29 mouse cellular contexts compared by ENCODE assay signal in the genomic region with DNA sequence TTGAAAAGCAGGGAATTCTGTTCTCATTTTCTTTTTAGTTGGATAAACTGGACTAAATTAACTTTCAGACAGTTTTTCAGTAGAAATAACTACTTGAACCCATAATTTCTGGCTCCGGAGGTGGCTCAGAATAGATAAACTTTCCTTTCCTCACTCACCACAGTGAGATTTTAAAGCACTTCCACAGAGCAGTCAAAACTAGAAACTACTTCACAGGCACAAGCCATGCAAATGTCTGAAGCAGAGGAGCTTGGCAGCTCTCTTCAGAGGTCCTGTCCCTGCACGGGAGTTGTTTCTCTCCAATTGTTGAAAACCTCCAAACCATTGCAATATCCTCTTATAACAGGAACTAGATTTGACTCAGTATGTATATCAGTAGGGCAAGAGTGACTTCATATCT.
"Had no signal": no experiment of that assay in that cellular context is flagged by ENCODE, and none has a peak within 500 bp of the region (broad histone marks: within the 10 kb centered on the region; RNA-seq: fewer than 3 reads in every experiment).

No protein-coding gene starts in this region.

- H3K9ac ChIP-seq: embryonic facial prominence, embryonic 12.5 days; embryonic facial prominence, embryonic 13.5 days; embryonic facial prominence, embryonic 15.5 days; forebrain, embryonic 12.5 days; forebrain, embryonic 13.5 days; forebrain, embryonic 15.5 days; forebrain, postnatal 0 days had no signal

- ATAC-seq: forebrain, embryonic 13.5 days; forebrain, embryonic 14.5 days; forebrain, embryonic 15.5 days; forebrain, embryonic 16.5 days; forebrain, postnatal 0 days had no signal

- H3K4me3 ChIP-seq: embryonic facial prominence, embryonic 10.5 days; embryonic facial prominence, embryonic 12.5 days; embryonic facial prominence, embryonic 13.5 days; embryonic facial prominence, embryonic 15.5 days; erythroblast, embryonic 14.5 days; forebrain, embryonic 10.5 days; forebrain, embryonic 12.5 days; forebrain, embryonic 13.5 days; forebrain, embryonic 15.5 days; gastrocnemius, adult 2 months; heart, adult 2 months; heart, embryonic 10.5 days had no signal

- H3K27ac ChIP-seq: embryonic facial prominence, embryonic 10.5 days; embryonic facial prominence, embryonic 12.5 days; embryonic facial prominence, embryonic 13.5 days; embryonic facial prominence, embryonic 15.5 days; forebrain, embryonic 10.5 days; forebrain, embryonic 12.5 days; forebrain, embryonic 13.5 days; forebrain, embryonic 15.5 days; gastrocnemius, adult 2 months; heart, adult 2 months; heart, embryonic 10.5 days had no signal

- H3K9me3 ChIP-seq: embryonic facial prominence, embryonic 10.5 days; embryonic facial prominence, embryonic 12.5 days; embryonic facial prominence, embryonic 13.5 days; embryonic facial prominence, embryonic 15.5 days; forebrain, embryonic 10.5 days; forebrain, embryonic 12.5 days; forebrain, embryonic 13.5 days; forebrain, embryonic 15.5 days; heart, embryonic 10.5 days had no signal

- DNase-seq: cerebellum, adult 8-10 months; cerebellum, adult 9-10 months; cerebellum, adult 9-11 months; cerebellum, postnatal 10 days; cerebellum, postnatal 14 days; cerebellum, postnatal 25 days; cerebellum, postnatal 36 days; embryo, embryonic 11 days; forebrain, postnatal 0 days; gastrocnemius, adult 2 months; gastrocnemius, postnatal 10 days; gastrocnemius, postnatal 14 days; gastrocnemius, postnatal 25 days; gastrocnemius, postnatal 36 days; heart, adult 11 months; heart, adult 18-20 months; heart, adult 2 months had no signal

- H3K4me2 ChIP-seq: embryonic facial prominence, embryonic 12.5 days; embryonic facial prominence, embryonic 13.5 days; embryonic facial prominence, embryonic 15.5 days; forebrain, embryonic 12.5 days; forebrain, embryonic 13.5 days; forebrain, embryonic 15.5 days had no signal

- H3K4me1 ChIP-seq: embryonic facial prominence, embryonic 10.5 days; embryonic facial prominence, embryonic 12.5 days; embryonic facial prominence, embryonic 13.5 days; embryonic facial prominence, embryonic 15.5 days; forebrain, embryonic 10.5 days; forebrain, embryonic 12.5 days; forebrain, embryonic 13.5 days; forebrain, embryonic 15.5 days; heart, embryonic 10.5 days had no signal

- H3K27me3 ChIP-seq: embryonic facial prominence, embryonic 12.5 days; embryonic facial prominence, embryonic 13.5 days; embryonic facial prominence, embryonic 15.5 days; forebrain, embryonic 12.5 days; forebrain, embryonic 13.5 days; forebrain, embryonic 15.5 days had no signal

- H3K36me3 ChIP-seq: embryonic facial prominence, embryonic 10.5 days; embryonic facial prominence, embryonic 12.5 days; embryonic facial prominence, embryonic 13.5 days; embryonic facial prominence, embryonic 15.5 days; forebrain, embryonic 10.5 days; forebrain, embryonic 12.5 days; forebrain, embryonic 15.5 days; heart, embryonic 10.5 days had no signal
